Mouse (Mus musculus) liver, embryonic 16.5 days (tissue): ENCODE results near the gene Zfp980. TPM values are rescaled to one million over a fixed set of nuclear protein-coding genes. Genes with fewer than 3 reads are reported as not detected.
A peak's percentile ranks its signal among the peaks of the same experiment; 100 is the strongest.
"Not testable (repeated sequence)": the region's sequence is repeated elsewhere in the genome, so short reads cannot be mapped to it uniquely, and the experiment has no call there.

ENCODE experiments used
- ATAC-seq: fragments of 200-750 bp; cut with Nextera tagmentation; 2 replicates; pipeline ENCODE4 v1.8.0; 2017; ENCODE audit warnings: low read depth, mild to moderate bottlenecking, moderate number of reproducible peaks, moderate library complexity
- H3K27ac ChIP-seq: fragments of 300-500 bp; sonication (generic); 2 replicates; pipeline ENCODE4 v1.5.1; 2014; ENCODE audit warnings: mild to moderate bottlenecking, low read length
- H3K27me3 ChIP-seq: fragments of 300-500 bp; sonication (generic); 2 replicates; pipeline ENCODE4 v1.6.1; 2014; ENCODE audit warnings: low read depth, low read length, mixed read lengths; ENCODE audit not compliant: control insufficient read depth, insufficient read depth
- H3K36me3 ChIP-seq: fragments of 300-500 bp; sonication (generic); 2 replicates; pipeline ENCODE4 v1.6.1; 2014; ENCODE audit warnings: mild to moderate bottlenecking; ENCODE audit not compliant: control insufficient read depth, insufficient read depth
- H3K4me1 ChIP-seq: fragments of 300-500 bp; sonication (generic); 2 replicates; pipeline ENCODE4 v1.6.1; 2014; ENCODE audit warnings: low read depth, low read length, mixed read lengths; ENCODE audit not compliant: control insufficient read depth
- H3K4me2 ChIP-seq: fragments of 300-500 bp; sonication (generic); 2 replicates; pipeline ENCODE4 v1.6.1; 2014; ENCODE audit warnings: low read depth, low read length, mixed read lengths
- H3K4me3 ChIP-seq: fragments of 300-500 bp; sonication (generic); 2 replicates; pipeline ENCODE4 v1.5.1; 2014; ENCODE audit warnings: low read depth, mild to moderate bottlenecking, low read length
- H3K9ac ChIP-seq: fragments of 300-500 bp; sonication (generic); 2 replicates; pipeline ENCODE4 v1.6.1; 2014; ENCODE audit warnings: low read depth, low read length
- H3K9me3 ChIP-seq: fragments of 300-500 bp; sonication (generic); replicated peaks from 2 replicates; pipeline ENCODE4 v1.6.1; 2016; ENCODE audit warnings: low read length; ENCODE audit not compliant: control insufficient read depth
- WGBS: fragments of 180-500 bp; shearing (Covaris S2); extraction: QIAGEN DNeasy Blood & Tissue Kit; methylation state at CpG from one replicate; pipeline ENCODE4 v1.1.7; 2014; ENCODE audit not compliant: insufficient replicate concordance; 5-methylcytosine and 5-hydroxymethylcytosine counted together
- polyA plus RNA-seq: library from polyadenylated mRNA; unstranded; fragments of >200 nt; fragmentation: Nextera tagmentation; extraction: Ambion mirVana; gene quantifications from 2 replicates; pipeline ENCODE4 v1.2.1, GENCODE M21; 2015

Zfp980 gene
- polyA plus RNA-seq, 1 experiment from 2014 or later = not detected

DNA sequence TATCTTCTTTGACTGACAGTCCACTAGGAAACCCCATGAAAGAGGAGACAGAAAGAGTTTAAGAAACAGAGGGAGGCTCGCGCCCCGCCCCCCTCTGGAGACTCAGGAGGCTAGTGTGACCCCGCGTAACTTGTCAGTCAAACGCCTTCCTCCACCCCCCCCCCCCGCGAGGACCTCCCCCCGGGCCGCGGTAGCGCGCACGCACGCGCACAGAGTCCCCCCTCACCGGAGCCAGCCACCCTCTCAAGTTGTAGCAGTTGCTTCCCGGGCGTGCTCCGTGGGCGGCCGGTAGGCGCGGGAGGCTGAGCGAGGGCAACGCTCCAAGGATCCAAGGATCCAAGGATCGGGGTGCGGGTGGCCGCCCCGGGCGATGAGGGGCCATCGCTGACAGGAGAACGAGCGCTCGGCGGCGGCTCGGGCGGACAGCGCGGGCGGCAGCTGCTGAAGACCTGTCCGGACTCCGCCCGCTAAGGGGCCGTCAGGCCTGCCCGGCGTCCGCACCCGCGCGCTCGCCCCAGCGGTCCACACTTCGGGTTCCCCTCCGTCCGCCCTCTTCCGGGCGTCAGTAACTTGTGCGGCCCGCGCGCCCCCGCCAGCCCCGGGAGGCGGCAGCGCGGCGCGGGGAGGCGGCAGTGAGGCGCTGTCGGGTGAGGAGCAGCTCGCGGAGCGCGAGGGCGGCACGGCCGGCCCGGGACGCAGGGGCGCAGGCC lies 74.6 kb downstream of the Zfp980 start:
- H3K27ac ChIP-seq, H3K9me3 ChIP-seq, H3K4me1 ChIP-seq, H3K27me3 ChIP-seq, H3K9ac ChIP-seq, H3K36me3 ChIP-seq: not testable (repeated sequence)
- 2% methylated on average over 41 of the region's 83 CpGs for WGBS
- Histone ChIP-seq H3K4me3 (0 out of 2 replicates have a peak overlapping the region, but pooled peaks have one; percentile 26), H3K4me2 (peak overlapping the region; percentile 41; the same call in 1 of the 2 replicates)
- peak; percentile 90 for ATAC-seq

DNA sequence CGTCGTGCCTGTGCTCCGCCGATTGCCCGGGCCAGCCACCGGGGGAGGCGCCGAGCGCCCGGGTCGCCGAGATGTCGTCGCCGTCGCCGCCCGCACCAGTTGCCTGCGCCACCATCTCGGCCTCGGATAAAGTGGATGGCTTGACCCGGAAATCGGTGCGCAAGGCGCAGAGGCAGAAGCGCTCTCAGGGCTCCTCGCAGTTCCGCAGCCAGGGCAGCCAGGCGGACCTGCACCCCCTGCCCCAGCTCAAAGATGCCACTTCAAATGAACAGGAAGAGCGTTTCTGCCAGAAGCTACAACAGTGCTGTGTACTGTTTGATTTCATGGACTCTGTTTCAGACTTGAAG lies 75.1 kb downstream of the Zfp980 start:
- not testable (repeated sequence) for ATAC-seq, H3K4me1 ChIP-seq, H3K4me3 ChIP-seq, H3K9me3 ChIP-seq, H3K9ac ChIP-seq, H3K27ac ChIP-seq, H3K27me3 ChIP-seq, H3K36me3 ChIP-seq, H3K4me2 ChIP-seq
- WGBS = no CpG with 5 or more reads among the region's 30 CpGs

Other genes with a start within 250 kb of the Zfp980 start
- not detected in 2 replicates for gene Zfp990, start 159.9 kb upstream of the Zfp980 start, polyA plus RNA-seq
- gene Gm13212, start 85.5 kb upstream of the Zfp980 start, polyA plus RNA-seq = 1.2 and 1.4 TPM in 2 replicates
- gene Zfp986, start 198.1 kb downstream of the Zfp980 start, polyA plus RNA-seq = not detected in 2 replicates